Mouse (Mus musculus) thymus, postnatal 25 days (tissue): ENCODE results near the gene Agtpbp1.

Experiments used
- DNase-seq: peaks from one replicate; pipeline ENCODE4 v3.0.0; 2022

Gene Agtpbp1

DNA sequence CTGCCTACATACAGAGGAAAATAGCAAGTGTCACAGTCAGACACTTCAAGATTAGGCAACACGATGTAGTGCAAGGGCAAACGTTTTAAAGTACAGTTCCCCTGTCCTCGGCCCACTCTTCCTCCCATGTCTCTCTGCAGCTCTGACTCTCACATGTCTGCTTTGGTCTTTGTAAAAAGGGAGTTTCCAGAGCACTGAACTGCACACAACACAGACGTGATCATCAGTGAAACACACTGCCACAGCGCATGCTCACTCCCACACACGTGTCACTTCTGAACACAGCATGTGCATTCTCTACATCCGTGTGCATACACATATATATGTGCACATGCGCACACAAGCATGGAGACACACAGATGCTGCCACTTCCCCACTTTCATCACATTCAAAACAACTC lies 54.5 kb downstream of the Agtpbp1 start:
- no peak for DNase-seq

DNA sequence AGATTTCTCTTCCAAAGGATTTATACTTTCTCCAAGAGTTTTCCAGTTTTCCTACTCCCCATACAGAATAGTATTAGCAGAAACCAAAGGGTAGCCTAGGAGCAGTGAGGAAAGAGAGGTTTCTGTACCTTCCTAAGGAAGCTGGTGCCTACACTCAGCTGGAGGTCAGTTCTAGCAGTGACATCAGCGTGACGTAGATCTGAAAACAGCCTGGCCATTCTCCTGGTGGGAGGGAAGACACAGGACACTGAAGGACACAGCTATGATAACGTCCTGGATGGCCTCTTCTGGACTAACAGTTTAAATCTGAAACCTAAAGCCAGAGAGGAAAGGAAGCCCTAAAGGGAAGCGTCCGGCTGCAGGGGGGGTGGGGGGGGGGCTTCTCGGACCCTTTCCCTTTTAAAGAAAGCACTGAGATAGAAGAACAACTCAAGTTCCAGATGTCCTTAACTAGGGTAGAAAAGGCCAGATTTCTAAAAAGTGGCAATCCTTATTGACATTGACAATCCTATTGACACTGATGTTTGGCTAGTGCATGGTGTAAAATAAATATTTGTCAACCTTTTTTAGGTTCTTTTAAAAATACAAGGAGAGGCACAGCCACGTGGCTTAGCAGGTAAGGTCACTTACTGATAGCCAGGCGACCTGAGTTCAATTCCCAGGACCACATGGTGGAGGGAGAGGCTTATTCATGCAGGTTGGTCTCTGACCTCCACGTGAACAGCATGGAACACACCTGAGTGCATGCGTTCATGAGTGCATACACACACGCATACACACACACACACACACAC lies 63.6 kb downstream of the Agtpbp1 start:
- DNase-seq = no peak

DNA sequence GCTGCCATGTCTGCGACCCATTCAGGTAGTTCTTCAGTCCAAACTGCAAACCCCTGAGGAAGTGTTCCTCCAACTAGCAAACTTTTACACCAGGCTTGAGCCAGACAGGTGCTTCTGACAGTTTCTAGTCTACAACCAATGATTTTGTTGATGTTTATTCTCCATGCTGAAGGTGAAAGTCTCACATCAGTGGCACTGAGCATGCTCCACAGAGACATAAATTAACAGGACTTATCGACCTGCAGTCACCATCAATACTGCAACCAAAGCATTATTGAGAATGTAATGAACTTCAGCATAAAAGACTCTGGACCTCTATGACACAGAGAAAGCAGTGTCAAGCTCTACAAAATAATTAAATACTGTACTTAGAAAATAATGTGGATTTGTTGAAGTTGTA lies 64.2 kb downstream of the Agtpbp1 start:
- DNase-seq = no peak

DNA sequence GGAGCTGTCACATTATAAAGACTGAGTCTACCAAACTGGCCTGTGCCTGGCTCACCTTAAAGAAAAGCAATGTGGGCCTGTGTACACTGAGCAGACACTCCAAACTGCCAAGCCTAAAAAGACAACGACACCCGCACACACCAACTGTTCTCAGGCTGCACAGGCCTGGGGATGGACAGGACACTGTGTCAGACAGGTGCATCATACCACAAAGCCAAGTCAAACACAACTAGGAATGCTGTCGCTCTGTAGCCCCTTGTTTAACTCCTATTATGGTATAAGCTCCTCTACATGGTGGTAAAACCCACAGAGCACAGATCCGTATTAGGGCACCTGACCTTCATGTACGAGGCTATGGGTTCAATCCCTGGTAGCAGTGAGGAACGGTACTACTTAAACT lies 65.5 kb downstream of the Agtpbp1 start:
- no peak for DNase-seq

DNA sequence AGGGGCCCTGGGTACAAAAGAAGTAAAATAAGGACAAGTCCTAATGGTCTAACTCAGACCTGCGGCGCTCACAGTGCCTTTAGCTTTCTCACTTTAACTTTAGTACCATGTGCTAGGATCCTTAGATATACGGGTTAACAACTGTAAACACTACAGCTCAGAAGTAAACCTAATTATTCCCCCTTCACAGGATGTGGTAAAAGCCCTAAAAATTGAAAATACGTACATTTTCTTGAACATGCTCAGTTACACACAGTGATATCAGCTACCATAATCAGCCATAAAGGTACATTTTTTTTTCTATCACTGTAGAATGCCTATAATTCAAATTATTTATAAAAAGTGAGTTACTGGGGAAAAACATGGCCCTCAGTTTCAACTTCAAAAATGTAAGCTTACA lies 67.0 kb downstream of the Agtpbp1 start:
- no peak for DNase-seq

DNA sequence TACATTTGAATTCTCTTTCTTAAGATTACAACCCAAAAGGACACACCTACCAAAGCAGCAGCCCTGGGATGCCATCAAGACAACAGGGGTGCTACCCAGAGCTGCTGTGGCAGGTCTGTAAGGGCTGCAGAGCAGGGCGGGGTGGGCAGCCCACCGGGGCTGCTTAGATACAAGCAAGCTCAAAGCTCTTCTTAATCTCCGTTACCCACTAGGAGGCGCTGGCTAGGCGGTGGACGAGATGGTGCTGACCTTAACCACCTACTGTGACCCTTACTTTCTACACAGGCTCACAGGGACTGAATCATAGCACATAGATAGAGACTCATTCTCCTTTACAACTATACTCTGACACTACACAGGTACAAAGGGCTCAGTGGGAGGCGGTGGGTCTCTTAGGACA lies 70.0 kb downstream of the Agtpbp1 start:
- peak; percentile 42 for DNase-seq

DNA sequence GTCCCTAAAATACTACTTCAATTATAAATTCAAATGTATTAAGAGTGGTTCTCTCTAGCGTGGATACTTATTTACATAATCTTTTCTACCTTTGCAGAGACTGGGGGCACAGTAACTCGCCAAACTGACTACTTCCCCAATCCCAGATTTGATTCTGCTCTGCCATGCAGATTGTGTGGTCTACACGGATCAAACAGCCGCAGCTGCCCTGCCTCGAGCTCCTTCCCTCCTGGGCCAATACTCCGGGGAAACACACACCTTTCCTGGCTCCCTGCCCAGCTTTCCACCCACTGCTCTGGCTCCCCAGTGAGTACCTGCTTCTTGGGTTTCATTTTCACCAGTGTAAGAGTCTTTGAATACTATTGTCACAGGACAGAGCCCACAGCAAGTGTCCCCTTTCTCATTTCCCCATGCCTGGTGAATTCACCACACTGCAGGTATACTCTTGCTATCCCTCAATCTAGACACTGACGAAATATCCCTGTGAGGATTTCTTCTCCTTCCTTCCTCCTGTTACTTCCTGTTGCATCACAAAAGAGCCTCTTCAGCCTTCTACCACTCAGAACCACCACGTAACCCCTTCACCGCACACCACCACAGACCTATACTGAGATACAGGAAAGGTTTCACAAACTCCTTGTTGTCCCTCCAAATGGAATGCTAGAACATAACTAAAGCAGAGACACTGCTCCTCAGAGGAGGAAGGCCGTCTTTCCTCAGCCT lies 75.2 kb downstream of the Agtpbp1 start:
- DNase-seq = no peak

DNA sequence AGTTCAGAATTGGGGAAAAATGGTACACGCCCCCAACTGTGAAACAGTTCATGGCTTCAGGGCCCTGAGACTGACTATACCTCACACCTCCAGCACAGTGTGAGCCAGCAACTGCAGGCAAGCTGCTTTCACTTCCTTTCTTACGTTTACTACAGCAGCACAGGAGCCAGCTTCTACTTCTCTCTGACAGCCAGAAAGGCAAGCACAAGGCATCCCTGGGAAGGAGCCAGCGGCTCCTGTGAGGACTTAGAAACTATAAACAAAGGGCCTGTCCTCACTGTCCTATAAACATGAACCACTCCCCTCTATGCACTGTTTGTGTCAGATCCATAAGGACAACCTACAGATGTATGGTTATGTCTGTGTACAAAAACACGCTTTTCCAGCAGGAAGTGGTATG lies 76.4 kb downstream of the Agtpbp1 start:
- DNase-seq = no peak

DNA sequence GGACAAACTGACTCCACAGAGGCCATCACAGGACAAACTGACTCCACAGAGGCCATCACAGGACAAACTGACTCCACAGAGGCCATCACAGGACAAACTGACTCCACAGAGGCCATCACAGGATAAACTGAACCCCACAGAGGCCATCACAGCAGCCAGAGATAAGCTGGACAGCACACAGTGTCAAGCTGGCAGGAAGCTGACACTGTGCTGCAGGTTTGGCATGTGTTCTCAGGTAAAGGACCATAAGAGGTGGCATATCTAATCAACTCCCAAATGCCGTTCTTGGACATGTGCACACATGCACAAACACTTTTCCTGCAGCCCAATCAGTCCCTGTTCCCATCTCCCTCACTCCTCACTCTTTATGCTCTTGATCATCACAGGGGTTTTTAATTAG lies 78.6 kb downstream of the Agtpbp1 start:
- no peak for DNase-seq

DNA sequence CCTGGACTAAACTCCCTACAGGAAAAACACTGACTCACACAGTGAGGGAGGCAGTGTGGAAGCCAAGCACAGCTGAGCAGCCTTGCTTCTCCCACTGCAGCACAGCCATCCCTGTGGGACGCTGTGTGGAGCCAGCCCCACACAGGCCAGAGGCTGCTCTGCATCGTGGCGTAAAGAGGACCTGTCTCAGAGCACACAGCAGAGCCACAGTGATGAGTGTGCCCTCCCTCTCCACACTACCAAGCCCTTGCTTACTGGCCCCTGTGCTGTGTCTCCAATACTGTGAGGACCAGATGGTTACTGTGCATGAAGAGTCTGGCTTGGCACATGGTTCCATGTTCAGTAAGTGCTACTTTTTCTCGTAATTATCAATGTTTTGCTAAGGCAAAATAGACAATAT lies 79.2 kb downstream of the Agtpbp1 start:
- no peak for DNase-seq

DNA sequence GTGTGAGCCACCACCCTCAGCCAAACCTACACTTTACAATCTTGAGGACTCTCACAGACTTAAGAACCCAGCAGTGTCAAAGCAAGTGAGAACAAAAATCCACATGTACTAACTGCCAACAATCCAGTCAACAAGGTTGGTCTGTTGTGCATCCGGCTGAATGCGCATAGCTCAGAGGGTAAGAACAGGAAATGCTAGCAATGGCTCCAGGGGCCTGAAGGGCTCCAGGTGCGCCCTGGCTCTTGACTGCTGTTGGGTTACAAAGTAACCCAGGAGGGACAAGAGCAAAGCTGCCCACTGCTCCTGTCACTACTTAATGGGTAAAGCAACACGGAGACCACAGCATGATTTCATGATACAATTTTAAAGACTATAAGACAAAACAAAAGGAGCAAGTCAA lies 81.4 kb downstream of the Agtpbp1 start:
- DNase-seq = peak; percentile 48

DNA sequence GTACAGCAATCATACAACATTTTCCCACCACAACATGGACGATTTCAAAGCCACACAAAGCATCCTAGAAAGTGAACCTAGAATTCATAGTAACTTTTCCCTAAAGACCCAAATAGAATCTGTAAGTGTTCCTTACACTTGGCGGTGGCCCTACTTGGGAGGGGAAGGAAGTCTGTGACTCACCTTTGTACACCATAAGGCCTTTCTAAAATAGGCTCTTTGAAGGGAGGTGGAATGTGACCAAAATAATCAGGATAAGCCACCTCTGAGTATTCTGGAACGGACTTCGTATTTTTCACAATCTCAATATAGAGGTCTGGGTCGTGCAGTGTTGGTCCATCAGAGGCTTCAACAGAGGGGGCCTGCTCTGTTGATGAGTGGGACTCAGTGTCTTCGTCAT lies 85.2 kb downstream of the Agtpbp1 start:
- no peak for DNase-seq

DNA sequence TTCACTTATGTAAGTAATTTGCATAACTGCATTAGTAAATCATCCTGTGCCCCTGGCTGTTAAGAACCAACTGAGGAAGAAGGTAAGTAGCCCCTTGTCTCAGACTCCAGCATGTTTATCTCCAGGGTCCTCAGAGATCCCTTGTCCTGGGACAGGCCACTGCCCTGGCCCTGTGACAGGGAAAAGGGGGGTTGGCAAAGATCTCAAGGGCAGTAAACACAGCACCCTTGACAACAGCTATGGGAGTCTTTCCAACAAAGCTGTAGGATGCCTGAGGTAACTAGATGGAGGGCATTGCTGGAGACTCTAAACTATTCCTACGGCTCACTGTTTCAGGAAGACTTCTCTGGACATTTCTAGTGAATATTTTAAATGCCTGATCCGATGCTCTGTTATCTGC lies 85.7 kb downstream of the Agtpbp1 start:
- DNase-seq = no peak

DNA sequence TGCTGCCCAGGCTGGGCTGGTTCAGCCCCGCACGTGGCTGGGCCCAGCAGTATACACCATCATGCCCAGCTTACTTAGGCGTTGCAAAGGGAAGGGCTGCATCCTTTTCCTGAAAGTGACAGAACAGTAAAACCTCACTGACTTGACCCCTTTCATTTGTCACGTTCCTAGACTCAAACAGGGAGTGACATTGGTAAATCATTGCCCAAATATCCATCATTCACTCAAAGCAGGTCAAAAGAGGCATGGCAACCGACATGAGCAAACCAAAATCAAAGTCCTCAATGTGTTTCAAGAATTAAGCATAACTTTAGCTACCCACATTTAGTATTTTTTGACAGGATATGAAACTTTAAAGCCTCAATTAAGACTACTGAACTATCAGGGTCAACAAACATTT lies 86.8 kb downstream of the Agtpbp1 start:
- no peak for DNase-seq

DNA sequence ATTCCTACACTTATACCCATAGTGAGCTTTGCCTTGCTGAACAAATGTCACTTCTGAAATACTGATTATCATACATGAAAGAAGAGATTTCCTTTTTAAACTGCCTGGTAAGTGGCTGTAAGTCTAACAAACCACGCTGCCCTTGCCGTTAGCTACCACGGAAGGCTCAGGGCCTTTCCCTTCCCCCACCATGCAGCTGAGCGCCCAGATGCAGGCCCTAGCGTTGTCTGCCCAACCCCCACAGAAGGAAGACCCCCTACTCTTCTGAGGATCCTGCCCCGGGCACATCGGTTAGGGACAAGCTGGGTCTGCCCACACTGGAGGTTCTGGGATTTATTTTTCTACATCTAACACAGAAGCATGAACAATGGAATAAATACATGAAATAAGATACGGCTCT lies 89.2 kb downstream of the Agtpbp1 start:
- no peak for DNase-seq

DNA sequence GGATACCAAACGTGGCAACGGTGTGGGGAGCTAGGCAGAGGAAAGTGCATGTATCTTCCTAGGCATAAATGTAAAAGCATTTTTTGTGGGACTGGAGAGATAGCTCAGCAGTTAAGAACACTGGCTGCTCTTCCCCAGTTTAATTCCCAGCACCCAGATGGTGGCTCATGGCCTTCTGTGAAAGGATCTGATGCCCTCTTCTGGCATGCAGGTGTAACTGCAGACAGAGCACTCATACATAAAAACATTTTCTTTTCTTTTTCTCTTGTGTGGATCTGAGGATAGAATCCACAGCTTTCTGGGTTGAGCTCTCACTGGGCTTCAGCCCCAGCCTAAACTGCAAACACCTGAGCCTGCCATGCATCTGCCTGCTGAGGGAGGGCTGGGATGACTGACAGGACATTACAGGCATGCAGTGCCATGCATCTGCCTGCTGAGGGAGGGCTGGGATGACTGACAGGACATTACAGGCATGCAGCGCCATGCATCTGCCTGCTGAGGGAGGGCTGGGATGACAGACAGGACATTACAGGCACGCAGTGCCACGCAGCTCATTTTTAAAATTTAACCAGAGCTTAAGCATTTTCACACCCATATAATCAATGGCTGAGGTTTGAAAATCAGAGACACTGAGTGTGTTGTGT lies 90.3 kb downstream of the Agtpbp1 start:
- DNase-seq = no peak

DNA sequence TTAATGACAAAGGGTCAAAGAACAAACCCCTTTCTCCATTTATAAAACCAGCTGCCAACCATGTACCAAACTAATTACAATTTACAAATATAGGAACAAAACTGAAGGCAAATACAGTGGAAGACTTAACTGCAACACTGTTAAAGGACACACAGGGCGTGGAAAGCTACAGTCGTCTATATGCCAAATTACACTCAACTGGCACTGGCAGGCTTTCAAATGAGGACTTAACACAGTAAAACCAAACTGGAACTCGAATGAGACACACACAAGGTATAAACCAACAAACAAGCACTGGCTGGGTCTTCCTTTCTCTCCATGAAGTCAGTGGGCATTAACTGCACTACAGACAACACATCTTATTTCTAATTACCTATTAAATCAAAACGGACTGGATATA lies 94.3 kb downstream of the Agtpbp1 start:
- DNase-seq = no peak

DNA sequence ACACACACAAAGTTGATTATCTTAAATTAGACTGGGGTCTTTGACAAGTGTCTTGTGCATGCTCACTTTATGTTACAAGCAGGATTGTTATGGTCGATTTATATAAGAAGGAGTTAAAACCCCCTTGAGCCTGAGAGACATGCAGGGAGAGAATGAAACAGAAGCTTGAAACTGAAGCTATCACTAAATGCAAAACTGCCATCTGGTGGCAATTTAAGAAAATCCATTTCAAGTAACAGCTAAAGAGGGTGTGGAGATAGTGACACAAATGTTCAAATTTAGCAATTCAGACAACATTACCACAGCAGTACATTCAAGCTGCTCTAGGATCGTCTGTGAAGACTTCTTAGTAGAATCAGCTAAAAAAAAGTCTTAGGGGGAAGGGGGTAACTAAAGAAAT lies 95.9 kb downstream of the Agtpbp1 start:
- DNase-seq = no peak

DNA sequence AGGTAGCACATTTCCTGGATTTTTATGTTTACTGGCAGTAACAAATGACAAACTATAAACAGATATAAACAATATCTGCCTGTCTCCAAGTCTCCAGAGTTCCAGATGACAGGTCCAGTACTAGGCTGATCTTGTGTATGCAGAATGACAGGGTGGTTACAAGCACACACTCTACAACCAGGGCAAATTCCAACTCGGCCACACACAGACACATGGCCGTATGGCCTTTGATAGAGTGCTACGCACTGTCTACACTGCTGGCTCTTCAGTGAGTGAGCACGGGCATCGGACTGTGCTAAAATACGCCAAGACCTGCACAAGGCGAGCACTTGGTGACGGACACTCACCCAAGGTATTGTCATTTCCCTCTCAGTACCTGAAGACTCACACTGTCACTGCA lies 97.7 kb downstream of the Agtpbp1 start:
- no peak for DNase-seq

DNA sequence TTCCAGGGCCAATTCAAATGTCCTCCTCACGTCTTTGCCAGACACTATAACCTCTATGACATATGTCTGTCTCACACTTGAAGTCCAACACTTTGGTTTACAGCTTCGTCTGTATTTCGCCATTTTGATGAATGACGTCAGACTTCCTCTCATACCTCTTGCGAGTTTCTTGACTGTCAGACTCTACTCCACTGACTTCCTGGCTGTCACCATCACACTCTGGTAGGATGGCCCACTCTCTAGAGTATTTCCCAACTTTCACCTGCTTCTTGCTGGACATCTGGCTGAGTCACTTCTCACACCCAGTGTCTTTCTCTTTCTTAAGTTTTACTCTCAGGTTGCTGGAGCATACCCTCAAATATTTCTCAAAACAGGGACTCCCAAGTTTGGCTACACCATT lies 98.8 kb downstream of the Agtpbp1 start:
- no peak for DNase-seq

DNA sequence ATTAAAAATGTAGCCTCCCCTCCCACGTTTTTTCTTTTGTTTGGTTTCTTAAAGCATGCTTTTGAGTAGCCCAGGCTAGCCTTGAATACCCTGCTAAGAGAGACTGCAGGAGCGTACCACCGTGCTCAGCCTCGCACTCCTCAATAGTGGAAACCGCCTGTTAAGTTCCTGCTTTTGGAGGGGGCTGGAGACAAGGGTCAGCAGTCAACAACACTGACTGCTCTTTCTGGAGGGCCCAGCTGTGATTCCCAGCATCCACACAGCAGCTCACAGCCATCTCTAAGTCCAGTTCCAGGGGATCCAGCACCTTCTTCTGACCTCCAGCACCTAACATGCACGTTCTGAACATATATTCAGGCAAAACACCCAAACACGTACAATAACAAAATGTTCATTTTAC lies 99.6 kb downstream of the Agtpbp1 start:
- no peak for DNase-seq

DNA sequence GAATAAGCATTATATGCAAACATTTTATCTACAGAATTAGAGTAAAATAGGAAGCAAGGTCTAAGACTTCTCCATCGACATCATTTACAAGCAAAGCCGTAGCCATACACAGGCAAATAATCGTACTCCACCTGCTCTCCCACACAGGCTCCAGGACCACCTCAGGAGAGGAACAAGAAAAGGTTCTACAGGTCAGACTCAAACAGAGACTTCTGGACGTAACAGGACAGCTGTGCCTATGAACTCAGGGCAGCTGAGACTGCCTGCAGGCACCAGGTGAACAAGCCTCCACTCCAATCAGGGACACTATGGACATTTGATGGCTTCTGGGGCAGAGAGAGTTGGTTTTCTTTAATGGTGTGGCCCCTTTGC lies 103.6 kb downstream of the Agtpbp1 start:
- DNase-seq = no peak

DNA sequence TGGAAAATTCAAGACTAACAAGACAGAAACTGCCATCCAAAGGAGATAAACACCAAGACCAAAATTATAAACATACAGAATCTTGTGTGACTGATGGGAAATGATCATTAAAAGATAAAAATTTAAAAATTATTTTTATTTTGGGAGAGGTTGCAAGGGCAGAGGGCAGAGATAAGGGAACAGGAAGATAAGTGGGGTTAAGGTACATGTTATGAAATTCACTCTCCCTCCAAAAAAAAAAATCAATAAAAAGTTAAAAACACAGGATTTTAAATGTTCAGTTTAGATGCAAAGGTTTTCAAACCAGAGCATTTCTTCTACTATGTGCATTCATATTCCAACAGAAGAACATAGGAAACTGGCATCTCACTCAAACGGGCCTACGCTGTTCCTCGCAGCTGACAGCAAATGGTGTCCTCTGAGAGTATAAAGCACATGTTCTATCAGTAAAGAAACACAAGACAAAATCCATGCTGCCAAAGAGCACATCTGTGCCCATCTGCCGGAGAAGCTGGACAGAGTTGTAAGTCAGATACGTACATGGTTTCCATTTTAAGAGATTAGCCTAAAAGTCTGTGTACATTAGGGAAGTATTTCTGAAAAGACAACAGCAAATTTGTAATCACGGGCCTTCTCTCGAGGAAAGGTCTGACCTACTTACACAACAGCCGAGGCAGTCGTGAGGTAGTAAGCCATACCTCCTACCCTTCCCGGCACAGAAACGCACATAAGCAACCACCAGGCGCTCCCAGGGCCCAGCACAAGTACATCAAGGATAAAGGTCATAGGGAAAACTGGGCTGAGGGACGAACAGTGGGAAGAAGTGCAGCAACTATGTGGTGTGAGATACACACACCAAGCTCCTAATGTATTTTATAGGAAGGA lies 104.2 kb downstream of the Agtpbp1 start:
- no peak for DNase-seq
